Mouse (Mus musculus): Measurements from ENCODE around the gene Tex101.
"Not testable (repeated sequence)": the region's sequence is repeated elsewhere in the genome, so short reads cannot be mapped to it uniquely, and the experiment has no call there.

Gene Tex101

DNA sequence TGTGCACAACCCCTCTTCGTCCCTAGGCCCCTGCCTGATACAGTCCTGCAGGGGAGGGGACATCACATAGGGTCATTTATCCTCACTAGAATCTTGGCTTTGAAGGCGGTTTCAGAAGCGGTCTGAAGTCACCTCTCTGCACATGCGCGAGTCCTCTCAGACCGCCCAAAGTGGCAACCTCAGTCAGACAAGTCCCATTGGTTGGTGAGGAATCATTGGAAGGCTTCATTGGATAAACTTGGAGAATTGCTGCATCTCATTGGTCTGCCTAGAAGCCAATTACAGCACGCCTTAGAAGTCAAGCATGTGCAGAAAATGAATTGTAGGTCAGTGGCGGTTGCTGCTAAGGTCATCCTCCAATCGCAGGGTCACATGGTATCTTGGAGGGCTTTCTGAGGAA, at the start of gene Tex101:
Gene Tex101 (minus strand): TSS at position 101 of the 400 bp plus-strand sequence.
- DNase-seq (ENCODE audit: low spot score in 2 of 2) = no peak

DNA sequence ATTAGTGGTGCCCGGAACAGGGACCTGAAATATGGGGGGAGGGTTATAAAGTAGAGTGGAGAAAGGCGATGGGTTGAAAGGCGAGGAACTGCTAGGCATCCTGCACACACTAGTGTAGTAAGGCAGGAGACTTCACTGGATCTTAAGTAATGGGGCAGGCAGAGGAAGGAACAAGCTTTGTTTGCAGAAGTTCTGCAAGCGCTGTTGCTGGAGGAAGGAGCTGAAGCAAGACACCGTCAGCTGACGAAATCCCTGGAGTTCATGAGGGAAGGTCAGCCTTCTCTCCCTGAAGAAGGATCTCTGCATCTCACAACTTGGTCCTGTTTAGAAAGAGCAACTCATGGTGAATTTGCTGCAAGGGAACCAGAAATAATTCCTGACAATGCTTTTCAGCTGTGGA, 38.6 kb upstream of the Tex101 start:
- DNase-seq (ENCODE audit: low spot score in 2 of 2) = no peak

DNA sequence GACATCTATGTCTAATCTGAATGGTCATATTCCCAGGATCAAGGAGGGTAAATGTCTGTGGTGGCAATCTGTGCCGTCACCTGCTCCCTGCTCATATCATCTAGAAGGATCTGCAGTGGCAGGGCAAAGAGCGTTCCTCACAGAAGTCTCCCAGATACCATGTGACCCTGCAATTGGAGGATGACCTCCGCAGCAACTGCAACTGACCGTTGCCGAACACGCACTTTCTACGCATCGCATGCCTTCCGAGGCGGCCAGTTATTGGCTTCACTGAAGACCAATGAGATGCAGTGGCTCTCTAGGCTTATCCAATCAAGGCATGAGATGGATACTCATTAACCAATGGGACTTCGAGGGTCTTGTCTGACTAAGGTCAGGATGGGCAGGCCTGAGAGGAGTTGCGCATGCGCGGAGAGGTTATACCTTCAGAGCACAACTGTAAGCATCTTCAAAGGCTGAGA, 32.4 kb upstream of the Tex101 start, which contains the start of gene BC049730:
Gene BC049730 (plus strand): TSS at position 411 of the 461 bp plus-strand sequence.
- no peak for DNase-seq (ENCODE audit: low spot score in 2 of 2)

DNA sequence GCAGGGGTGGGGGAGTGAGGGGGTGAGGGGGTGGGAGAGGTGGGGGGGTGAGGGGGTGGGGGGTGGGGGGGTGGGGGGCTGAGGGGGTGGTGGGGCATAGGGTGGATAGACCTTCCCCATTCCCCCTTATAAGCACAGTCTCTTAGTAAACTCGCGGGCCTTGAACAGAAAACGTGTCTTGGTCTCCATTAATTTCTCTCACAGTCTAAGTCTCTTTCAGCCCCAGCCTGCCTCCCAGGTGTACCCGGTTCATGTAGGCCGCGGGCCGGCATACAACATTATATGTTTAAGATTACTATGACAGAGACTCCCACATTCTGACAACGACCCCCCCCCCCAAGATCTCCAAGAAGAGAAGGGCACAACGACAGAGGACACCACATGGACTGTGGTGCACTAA, 26.4 kb upstream of the Tex101 start:
- DNase-seq (ENCODE audit: low spot score in 2 of 2) = not testable (repeated sequence)

DNA sequence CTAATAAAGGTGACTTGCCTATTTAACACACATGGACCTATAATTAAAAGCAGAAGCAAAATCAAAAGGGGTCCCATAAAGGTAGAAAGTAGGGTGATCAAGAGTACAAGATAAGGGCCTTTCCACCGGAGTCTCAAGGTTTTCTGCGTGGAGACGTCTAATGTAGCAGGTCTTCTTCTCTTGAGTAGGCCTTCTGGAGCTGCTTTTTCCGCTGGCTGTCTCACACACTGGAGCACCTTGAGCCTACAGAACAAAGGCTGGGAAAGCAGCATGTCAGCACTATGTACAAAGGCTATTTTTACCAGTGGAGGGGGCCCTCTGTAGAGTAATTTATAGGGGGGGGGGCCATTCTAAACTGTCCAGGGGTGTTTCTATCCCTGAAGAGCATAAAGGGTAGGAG, 21.4 kb upstream of the Tex101 start:
- DNase-seq (ENCODE audit: low spot score in 2 of 2) = not testable (repeated sequence)

DNA sequence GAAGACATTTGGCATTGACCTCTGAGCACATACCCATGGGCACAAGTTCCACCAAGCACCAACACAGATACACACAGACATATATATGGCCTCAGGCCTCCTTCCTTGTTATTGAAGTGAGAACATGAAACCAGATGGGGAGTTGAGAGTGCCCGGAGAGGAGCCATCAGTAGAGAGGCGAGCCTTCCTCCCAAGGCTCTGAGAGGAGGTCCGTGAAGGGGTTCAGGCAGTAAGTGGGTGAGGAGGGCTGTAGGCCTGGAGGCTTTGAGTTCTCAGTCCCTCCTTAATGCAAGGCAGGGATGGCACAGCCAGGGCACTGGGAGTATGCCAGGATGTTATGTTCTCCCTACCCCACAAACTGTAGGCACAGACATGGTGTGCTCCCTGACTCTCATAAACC, 16.2 kb upstream of the Tex101 start:
- not testable (repeated sequence) for DNase-seq (ENCODE audit: low spot score in 2 of 2)

DNA sequence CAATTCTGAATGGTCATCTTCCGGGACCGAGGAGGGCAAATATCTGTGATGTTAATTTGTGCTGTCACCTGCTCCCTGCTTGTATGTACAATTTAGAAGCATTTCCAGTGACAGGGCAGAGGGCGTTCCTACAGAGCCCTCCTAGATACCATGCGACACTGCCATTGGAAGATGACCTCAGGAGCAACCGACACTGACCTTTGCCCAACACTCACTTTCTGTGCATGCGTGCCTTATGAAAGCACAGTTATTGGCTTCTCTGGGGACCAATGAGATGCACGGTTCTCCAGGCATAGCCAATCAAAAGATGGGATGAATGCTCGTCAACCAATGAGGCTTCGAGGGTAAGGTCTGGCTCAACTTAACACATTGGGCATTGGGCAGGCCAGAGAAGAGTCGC, 11.0 kb upstream of the Tex101 start:
- DNase-seq (ENCODE audit: low spot score in 2 of 2) = not testable (repeated sequence)

DNA sequence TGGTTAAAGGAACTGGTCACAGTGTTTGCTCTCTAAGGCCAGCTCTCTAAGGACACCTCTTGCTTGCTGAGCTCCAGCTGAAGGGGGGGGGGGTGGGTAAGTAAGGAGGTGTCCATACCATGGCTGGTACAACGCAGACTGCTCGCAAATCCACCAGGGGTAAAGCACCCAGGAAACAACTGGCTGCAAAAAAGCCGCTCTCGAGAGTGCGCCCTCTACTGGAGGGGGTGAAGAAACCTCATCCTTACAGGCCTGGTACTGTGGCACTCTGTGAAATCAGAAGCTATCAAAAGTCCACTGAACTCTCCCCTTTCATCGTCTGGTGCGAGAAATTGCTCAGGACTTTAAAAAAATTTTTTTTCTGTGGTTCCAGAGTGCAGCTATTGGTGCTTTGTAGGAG, 7.6 kb upstream of the Tex101 start:
- DNase-seq (ENCODE audit: low spot score in 2 of 2) = not testable (repeated sequence)

DNA sequence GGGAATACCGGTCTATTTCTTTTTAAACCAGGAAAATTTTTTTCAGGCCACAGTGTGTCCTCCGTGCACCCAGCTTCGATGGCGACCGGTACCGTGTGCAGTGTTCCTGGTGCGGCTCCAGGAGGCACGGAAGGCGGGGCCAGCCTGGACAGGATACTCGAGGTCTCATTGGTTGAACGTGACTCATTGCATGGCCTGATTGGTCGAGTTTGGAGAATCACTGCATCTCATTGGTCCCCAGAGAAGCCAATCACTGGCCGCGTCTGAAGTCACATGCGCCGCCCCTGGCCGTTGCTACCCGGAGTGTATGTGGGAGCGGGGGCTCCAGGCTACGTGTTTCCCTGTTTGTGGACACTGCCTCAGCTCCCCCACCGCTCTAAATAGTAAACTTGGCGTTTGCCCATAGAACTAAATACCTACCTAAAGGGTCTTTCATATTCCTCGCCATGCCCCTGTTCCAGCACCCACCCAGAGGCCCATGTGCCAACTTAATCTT, 4.5 kb downstream of the Tex101 start:
- no peak for DNase-seq (ENCODE audit: low spot score in 2 of 2)

DNA sequence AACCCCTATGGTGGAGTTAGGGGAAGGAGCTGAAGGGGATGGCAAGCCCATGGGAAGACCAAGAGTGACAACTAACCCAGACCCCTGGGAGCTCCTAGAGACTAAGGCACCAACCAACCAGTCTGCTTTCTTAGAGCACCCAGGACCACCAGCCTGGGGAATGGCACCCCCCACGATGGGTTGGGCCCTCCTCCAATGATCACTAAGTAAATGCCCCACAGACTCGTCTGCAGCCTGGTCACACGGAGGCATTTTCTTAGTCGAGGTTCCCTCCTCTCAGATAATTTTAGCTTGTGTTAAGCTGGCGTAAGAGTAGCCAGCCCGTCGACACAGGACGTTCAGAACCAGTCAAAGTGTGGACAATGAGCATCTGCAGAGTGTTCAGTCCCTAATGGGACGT, 11.5 kb downstream of the Tex101 start:
- no peak for DNase-seq (ENCODE audit: low spot score in 2 of 2)

DNA sequence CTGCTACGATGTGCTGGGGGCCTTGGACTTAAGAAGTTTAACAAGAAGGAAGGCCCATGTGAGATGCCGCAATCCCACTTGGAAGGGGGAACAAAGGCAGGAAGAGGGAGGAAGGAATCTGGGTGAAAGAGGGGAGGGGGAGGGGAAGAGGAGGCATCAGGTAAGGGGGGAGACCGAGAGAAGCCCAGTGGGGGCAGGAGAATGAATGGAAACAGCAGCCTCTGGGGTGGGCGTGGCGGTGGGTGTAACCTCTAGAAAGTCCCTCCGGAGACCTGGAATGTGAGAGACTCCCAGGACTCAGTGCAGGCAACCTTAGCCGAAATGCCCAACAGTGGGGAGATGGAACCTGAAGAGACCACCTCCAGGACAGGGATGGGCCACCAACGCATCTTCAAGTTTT, 12.2 kb downstream of the Tex101 start:
- DNase-seq (ENCODE audit: low spot score in 2 of 2) = no peak

DNA sequence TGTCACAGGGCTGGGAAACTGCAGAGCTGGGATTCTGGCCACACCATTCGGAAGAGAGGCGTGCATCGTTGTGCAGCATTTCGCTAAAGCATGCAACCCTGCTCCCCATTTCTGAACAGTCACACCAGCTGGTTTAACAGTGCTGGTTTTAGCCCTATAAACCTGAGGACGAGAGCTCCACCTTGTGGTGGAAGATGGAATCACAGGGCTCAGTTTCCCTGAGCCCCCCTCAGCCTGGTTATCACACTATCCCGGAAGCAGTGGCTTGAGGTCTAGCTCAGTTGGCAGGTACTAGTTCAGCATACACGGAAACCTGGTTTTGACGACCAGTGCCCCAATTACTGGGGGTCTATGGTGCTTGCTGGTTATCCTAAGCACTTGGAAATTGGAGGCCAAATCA, 13.9 kb downstream of the Tex101 start:
- peak; percentile 59 to 73 for DNase-seq (ENCODE audit: low spot score in 2 of 2)

DNA sequence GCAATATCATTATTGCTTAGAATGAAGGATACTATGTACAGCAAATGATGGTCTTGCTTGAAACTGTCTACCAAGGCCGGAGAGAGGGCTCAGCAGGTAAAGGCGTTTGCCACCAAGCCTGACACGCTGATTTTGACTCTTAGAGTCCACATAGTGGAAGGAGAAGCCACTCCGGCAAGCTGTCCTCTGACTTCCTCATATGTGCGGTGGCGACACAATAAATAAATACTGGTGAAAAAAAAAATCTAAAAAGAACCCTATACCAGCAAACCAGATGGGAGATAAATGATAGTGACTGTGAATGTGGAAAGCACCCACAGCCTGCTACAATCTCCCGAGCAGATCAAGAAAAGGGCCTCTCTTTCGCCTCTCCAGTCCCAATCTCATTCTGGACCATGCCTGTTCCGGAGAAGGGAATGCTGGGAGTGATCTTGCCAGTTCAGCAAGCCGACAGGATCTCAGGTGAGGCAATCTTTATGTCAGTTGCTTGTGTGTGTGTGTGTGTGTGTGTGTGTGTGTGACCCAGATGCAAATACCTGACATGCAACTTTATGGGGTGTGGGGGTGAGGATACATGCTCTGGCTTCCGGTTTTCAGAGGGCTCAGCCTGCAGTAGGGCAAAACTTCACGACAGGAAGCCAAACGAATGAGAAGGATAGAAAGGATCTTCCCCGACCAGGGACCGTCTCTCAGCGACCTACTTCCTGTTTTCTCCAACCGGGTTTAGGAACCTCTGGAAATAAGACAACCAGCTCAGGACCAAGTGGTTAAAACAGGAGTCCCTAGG, 15.2 kb downstream of the Tex101 start:
- no peak for DNase-seq (ENCODE audit: low spot score in 2 of 2)

DNA sequence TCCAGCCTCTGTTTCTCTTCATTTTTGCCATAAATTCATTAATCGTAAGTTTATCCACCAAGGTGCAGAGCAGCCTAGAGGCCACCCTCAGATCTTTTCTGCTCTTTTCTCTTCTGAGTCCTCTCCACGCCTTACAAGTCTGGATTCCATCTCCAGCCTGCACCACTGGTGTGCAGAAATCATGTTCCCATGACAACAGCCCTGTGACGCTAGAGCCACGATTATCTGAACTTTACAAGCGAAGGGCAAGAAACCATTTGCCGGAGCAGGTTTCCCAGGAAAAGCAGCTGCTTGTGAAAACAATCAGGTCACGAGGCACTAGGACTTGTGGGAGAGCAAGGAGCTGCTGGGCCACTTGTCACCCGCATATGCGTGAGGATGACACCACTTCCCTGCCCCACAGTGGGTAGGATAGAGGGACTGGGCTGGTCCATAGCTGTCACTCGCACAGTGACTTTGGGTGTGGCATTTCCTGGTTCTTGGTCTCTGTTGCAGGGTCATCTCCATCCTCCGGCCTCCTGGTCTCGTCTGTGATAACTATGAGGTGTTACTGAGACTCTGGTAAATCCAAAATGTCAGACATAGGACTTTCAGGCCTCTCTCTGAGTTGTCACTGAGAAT, 16.6 kb downstream of the Tex101 start:
- DNase-seq (ENCODE audit: low spot score in 2 of 2) = no peak

DNA sequence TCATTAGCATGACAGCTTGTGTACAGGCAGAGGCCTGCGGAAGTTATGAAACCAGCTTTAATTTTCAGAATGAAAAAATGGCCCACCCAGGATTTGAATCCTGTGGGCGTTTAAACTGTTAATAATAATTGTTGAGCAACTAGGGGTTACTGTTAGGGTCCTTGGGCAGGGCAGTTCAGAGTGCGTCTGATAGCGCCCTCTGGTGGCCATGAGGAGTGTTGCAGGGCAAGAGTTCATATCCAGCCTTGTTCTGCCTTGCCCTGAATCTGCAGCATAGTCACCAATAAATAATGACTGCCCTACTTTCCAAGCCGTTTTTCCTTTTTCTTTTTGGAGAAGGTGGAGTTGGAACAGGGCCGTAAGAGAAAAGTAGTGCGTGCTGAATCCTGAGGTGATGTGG, 22.8 kb downstream of the Tex101 start:
- DNase-seq (ENCODE audit: low spot score in 2 of 2) = peak in 1 of 2 experiments; percentile 34

DNA sequence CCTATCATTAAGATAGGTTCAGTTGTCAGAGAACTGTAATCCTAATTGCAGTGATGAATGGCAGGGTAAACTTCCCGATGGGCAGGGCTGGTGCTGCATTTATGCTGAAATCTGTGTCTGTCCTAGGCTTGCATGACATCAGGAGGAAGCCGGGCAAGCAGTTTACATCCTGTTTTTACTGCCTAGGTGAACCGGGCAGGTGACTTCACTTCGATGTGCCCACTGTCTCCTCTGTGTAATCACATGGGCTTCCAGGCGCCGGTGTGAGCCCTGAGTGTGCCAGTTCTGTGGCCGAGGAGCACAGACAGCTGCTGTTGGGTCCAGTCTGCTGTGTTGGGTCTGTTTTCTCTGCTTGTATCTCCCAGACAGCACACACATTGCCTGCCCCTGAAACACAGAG, 30.0 kb downstream of the Tex101 start:
- DNase-seq (ENCODE audit: low spot score in 2 of 2) = no peak

DNA sequence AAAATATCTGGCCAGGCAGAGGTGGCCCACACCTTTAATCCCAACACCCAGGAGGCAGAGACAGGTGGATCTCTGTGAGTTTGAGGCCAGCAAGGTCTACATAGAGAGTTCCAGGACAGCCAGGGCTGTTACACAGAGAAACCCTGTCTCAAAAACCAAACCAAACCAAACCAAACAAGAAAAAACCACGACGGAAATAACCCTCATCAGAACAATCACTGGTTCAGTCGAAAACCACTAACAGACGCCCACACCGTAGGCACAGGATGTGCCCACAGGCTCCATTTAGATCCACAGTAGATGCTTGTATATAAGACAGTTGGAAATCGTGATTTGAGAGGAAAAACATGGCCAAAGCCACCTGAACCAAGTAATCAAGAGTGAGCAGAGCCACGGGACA, 31.5 kb downstream of the Tex101 start:
- DNase-seq (ENCODE audit: low spot score in 2 of 2) = no peak

DNA sequence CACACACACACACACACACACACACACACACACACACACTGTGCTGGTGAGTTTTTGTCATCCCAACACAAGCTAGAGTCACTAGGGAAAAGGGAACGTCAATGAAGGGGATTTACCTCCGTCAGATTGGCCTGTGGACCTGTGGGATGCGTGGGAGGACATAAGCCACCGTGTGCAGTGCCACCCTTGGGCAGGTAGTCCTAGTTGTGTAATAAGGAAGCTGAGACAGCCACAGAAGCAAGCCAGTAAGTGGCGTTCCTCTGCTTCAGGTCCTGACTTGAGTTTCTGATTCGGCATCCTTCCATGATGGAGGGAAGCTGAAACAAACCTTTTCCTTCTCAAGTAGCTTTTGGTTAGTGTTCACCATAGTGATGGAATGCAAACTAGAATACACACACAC, 32.0 kb downstream of the Tex101 start:
- no peak for DNase-seq (ENCODE audit: low spot score in 2 of 2)

DNA sequence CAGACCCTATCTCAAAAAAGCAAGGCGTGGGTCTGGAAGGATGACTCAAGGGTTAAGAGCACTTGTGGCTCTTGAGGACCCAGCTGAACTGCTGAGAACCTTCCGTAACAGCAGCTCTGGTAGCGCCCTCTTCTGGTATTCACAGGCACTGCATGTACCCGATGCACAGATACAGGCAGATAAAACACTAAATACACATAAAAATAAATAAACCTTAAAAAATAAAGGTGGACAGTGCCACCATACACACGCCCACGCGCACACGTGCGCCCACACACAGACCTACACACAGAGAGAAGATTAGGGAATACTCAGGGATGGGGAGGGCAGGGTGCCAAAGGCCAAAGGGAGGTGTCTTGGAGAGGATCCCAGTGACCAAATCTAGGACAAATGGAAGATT, 34.0 kb downstream of the Tex101 start:
- peak; percentile 8 to 20 for DNase-seq (ENCODE audit: low spot score in 2 of 2)

DNA sequence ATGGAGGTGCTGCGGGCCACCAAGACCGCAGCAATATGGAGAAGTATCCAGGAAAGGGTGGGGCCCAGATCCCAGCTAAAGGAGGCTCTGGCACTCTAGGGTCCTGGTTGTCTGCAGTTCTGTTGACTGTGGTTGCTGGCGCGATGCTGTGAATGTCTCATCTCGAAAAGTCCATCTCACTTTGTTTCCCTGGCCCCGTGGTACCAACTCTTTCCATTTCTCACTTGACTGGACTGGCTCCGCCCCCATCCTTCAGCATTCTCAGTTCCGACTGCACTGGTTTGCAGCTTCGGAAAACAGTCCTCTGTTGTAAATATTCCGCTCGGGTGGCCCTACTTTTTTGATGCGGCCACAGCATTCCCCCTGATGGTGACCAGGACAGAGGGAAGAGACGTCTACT, 36.0 kb downstream of the Tex101 start:
- DNase-seq (ENCODE audit: low spot score in 2 of 2) = no peak

DNA sequence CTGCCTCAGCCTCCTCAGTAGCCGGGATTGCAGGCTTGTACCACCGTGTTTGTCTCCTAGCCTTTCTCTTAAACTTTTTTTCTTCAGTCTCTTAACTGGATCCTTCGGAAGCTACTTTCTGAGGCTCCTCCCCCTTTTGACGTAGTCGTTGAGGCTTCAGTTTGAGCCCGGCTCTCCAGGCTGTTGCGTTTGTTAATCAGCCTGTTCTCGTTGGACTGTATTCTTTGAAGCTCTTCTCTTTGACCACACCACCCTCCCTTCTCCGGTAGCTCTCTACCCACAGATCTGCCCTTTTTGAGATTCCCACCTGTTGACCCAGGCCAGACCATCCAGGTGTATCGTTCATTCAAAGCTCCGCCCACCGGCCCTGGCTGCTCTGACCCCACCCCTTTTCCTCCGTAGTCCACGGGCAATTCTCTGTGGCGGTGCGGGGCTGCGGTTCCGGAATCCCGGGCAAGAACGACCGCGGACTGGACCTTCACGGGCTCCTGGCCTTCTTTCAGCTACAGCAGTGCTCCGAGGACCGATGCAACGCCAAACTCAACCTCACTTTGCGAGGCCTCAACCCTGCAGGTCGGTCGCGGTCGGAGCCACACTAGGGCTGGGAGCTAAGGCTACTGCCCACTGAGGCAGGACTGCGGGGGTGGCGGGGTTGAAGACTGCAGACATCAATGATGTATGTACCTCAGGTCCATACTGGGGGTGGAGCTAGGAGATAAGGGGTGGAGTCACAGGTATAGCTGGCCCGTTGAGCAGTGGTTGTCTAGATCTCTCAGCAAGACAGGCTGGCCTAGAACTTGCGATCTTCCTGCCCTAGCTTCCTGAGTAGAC, 38.2 kb downstream of the Tex101 start:
- DNase-seq (ENCODE audit: low spot score in 2 of 2) = no peak

DNA sequence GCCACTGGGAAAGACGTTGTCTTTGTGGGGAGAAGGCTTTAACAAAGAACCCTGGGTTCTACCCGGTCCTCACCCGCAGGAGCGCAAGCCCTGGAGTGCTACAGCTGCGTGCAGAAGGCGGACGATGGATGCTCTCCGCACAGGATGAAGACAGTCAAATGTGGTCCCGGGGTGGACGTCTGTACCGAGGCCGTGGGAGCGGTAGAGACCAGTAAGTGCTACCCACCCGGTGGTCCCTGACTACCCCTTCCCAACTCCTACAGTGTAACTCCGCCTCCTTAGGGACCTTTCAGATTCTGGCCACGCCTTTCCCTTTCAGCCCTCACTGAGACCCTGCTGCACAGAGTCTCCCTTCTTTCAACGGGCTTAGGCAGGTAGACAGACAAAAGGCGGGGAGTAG, 39.4 kb downstream of the Tex101 start:
- DNase-seq (ENCODE audit: low spot score in 2 of 2) = no peak
